Mouse (Mus musculus) gastrocnemius, adult 18-20 months (tissue): ENCODE results near the gene St6galnac3. TPM values are rescaled to one million over a fixed set of nuclear protein-coding genes. Genes with fewer than 3 reads are reported as not detected.

Experiments
- DNase-seq: peaks from one replicate; pipeline ENCODE4 v3.0.0; 2021; ENCODE audit warnings: low spot score
- total RNA-seq, 2 experiments: library from RNA; stranded (reverse); gene quantifications; 2 replicates each; pipeline ENCODE4 v1.2.3; 2021

St6galnac3 gene
- total RNA-seq, 2 experiments from 2014 or later: 1.5 to 2.9 TPM

DNA sequence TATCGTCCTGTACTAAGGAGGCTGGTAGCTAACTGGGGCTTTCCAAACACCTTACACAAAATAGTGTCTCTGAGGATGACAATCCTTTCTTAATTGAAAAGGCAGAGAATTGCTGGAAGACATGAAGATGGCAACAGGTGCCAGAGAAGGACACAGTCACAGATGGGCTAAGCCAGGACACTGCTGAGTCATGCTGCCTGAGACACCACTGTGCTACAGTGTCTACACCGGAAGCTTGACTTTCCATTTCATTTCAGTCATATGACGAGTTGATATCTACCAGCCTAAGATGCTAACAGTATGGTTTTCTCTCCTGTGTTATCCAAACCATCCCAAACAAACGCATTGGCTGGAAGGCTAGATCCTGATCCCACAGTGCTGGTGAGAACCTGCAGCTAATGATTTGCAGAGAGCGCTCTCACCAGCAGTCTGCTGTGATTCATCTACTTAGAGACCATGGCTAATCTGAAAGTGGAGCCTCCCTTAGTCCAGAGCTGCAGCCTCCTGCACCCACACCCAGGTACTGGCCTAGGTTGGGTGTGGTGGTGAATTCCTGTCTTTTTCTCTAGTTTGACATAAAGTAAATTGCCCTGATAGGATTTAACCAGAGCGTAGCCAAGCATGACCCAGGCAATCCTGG lies 433.4 kb downstream of the St6galnac3 start:
- no peak for DNase-seq

- DNase-seq: no peak
These were observed 435.0 kb downstream of the St6galnac3 start for GRCm38 (mm10) chr3:153289971-153290370.

GRCm38 (mm10) chr3:153287564-153287963 lies 437.4 kb downstream of the St6galnac3 start:
- no peak for DNase-seq

DNA sequence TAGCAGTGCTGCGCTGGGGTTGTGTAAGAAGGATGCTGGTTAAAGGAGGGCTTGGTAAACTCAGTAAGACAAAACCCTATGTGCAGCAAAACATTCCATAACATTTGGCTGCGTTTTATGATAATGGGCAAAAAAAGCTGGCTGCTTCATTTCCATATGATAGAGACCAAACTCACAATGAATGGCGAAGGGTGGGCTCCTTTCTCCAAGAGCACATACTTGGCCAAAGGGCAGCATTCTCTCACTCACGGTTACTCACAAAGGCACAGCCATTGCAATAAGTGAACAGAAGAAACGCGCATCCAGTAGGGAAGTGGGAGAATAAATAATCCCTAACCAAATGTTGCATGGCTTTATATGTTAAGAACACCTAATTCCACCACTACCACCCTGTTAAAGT lies 437.9 kb downstream of the St6galnac3 start:
- DNase-seq: no peak

GRCm38 (mm10) chr3:153282123-153282765 lies 442.7 kb downstream of the St6galnac3 start:
- DNase-seq: no peak

DNA sequence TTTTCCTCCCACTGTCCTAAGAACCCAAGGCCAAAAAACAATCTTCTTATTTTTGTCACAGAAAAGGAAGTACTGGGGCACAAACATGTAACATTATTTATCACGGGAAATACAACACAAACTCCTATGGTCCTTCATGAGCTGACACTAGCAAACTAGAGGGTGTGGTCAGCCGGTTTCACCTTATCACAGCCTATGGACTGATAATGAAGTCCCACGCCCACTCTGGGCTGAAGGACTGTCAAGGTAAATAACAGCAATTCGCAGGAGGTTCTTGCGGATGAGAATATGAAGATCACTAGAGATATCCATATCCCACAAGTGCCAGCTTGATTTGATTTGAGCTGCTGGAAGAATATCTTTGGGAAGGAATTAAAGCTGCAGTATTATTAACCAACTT lies 446.7 kb downstream of the St6galnac3 start:
- no peak for DNase-seq

- DNase-seq: no peak
These were observed 447.5 kb downstream of the St6galnac3 start for GRCm38 (mm10) chr3:153277389-153277999.

DNA sequence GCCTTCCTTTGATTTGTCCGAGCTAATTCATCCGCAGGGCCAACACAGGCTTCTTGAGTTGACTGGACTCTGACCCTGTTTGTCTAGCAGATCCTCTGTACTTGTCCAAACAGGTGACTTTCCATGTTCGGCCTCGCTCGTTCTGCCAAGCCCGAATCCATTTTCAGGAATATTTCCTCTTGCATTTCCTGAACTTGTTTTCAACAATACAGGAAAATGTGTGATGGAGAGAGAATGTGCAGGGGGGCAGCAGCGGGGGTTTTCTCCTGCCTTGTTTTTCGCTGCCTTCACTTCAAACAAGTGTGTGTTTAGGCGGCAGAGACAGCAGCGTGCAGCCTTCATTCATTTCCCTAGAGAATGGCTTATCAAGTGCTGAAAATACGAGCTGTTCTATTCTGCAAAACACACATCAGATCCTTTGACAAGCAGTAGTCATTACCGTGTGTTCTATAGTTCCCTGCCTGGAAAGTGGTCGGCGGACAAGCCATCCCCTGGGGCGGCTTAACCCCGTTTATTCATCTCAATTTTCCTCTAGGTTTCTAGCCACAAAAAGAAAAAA lies 448.1 kb downstream of the St6galnac3 start:
- DNase-seq: no peak

GRCm38 (mm10) chr3:153276101-153276829 lies 448.7 kb downstream of the St6galnac3 start:
- no peak for DNase-seq

DNA sequence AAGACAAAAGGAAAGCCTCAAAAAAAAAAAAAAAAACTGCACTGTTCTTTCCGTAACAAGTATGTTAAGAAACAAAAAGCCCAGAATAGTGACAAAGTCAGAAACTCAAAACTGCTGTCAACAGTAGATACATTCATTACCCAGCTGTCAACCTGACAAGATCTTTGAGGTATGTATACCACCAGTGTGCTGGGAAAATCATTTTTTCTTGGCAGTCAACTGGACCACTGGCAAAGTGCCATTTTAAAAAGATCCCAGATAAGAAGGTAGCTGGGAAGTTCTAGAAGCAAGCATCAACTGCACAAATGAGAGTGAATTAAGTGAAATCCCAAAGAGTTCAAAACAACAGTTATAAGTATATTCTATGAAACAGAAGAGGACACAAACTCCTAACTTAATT lies 452.7 kb downstream of the St6galnac3 start:
- DNase-seq: no peak

- no peak for DNase-seq
These were observed 457.6 kb downstream of the St6galnac3 start for GRCm38 (mm10) chr3:153267397-153267796.

DNA sequence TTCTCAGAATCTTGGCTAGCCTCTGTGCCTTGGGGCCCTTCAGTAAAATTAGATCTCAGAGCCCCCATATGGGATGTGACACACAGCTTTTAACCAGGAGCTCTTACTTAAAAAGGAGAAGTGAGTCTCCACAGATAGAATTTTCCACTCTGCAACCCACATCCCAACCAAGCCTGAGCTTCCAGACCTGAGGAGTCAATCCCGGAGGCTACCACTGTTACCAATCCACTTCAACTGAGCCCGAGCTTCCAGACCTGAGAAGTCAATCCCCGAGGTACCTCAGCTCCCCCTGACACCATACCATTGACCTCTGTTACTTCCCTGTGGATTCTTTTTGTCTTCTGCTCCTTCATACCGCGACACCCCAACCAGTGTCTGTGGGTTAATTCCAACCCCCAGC lies 463.0 kb downstream of the St6galnac3 start:
- no peak for DNase-seq

DNA sequence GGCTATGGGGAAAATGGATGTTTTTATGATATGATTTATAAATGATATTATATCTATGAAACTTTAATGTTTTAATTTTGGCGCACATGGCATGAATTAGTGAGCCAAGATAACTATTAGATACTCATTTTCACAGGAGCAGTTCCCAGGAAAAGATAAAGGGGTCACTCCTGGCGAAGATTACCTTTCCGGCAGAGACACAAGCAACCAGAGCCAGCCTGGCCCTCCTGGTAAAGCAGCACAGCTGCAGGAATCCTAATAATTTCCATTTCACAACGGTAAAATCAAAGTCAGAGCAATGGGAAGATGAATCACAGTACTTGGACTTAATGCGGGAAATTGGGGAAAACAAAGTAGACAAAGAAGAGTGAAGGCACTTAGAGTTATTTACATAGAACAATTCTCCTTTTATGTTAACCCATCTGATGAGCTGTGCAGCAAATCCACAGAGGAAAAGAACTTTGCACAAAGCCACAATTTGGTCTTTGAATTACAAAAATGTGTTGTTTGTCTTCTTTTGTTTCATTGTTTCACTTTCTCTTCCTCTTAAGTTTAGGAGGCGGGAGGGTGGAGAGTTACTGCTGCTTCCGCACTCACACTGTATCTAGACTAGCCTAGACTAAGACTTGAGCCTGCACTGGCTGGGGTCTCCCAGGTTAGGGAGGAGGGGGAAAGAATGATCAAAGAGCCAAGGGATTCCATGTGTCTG lies 464.6 kb downstream of the St6galnac3 start:
- DNase-seq: no peak

DNA sequence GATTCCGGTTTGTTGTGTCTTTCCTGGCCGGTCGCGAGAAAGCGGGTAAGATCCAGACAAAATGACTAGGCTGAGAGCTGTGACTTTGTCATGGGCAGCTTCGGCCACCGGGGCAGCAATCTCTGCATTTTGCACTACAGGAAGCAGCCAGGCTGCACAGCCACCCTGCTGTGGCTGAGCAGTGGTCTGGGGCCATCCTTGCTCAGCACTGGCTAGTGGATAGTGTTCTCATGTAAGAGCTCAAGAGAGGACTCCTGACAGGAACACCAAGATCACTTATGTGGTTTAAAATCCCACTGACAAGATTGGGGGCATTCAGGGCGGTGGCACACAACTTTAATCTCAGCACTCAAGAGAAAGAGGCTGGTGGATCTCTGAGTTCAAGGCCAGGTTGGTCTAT lies 469.1 kb downstream of the St6galnac3 start:
- no peak for DNase-seq

DNA sequence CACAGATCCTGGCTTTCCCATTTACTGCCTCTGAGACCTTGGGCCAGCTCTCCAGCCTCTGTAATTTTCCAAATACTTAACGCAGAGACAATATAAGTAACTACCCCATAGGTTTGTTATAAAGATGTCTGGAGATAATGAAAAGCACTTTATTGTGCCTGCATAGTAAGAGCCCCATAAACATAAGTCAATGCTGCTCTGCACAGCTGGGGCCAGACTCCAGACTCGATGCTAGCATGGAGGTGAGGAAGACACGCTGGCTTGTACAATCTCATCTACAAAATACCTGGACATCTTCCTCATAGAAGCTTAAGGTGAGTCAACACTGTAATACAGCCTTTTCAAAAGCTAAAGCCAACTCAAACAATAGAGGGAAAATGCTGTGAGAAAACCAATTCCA lies 473.3 kb downstream of the St6galnac3 start:
- no peak for DNase-seq

DNA sequence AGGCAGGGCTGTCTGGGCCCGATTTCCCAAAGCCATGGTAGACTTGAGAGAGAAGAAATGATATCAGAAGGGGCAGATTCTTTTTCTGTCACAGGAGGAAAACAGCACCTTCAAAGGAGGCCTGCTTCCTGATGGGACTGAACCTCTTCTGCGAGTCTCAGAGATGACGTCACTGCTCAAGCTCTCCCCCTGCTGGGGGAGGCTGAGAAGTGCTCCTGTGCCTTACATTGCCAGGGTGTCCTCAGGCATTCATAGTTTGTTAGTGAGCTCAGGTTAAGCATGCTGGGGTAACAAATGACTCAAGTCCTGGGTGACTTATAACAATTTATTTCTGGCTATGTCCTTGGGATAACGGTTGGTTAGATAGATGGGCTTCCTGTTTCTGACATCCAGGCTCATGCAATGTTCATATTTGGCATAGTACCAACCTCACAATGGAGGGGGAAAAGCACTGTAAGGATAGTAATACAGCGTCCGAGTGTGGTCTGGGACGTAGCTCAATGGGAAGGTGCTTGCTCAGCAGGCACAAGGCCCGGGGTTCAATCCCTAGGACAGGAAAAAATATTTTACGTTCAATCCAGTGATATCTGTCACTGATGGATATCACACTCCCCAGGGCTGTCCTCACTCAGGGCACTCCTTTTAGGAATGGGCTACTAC lies 474.2 kb downstream of the St6galnac3 start:
- peak; percentile 36 for DNase-seq

GRCm38 (mm10) chr3:153248866-153249265 lies 476.1 kb downstream of the St6galnac3 start:
- DNase-seq: no peak

- DNase-seq: no peak
These were observed 476.9 kb downstream of the St6galnac3 start for GRCm38 (mm10) chr3:153248029-153248428.

- DNase-seq: no peak
These were observed 482.4 kb downstream of the St6galnac3 start for GRCm38 (mm10) chr3:153242524-153242923.

DNA sequence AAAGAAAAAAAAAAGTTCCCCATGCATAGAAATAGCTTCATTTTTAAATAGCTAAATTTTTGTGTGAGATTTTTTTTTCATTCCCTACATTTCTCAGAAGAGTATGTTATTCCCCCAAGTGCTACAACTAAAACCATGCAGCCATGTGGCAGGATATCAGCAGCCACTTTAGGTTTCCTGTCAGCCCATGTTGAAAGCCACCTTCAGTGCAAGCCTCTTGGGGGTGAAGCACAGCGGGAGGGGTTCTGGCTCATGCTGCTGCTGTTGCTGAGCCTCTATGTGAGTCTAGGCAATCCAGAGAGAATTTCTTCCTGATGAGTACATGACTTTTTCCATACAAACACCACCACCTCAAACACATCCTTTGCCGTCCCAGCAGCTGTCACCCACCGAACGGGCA lies 483.8 kb downstream of the St6galnac3 start:
- no peak for DNase-seq

DNA sequence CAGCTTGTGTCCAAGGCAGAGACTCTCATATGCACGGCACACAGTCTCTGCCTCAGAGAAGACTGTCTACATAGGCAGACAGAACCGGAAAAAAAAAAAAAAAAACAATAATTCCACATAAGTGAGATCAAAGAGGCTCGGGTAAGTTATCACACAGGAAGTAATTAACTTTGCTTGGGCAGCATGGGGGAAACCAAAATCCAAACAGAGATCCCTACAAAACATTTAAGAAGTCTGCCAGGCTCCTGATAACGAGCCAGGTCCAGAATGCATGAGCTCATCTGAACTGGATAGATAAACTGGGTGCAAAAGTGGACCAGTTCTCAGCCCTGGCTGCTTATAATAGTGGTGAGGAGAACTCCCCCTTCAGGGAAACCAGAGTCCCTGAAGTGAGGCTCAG lies 484.6 kb downstream of the St6galnac3 start:
- DNase-seq: no peak
